Mouse (Mus musculus) kidney, postnatal 36 days (tissue): ENCODE data around the gene Oser1.
A peak's percentile ranks its signal among the peaks of the same experiment; 100 is the strongest.
"Not testable (repeated sequence)": the region's sequence is repeated elsewhere in the genome, so short reads cannot be mapped to it uniquely, and the experiment has no call there.

Experiments
- DNase-seq, 2 experiments: peaks; one replicate each; pipeline ENCODE4 v3.0.0; 2021 to 2022; ENCODE audit warnings: mixed read lengths in 2 of 2

Oser1 gene

DNA sequence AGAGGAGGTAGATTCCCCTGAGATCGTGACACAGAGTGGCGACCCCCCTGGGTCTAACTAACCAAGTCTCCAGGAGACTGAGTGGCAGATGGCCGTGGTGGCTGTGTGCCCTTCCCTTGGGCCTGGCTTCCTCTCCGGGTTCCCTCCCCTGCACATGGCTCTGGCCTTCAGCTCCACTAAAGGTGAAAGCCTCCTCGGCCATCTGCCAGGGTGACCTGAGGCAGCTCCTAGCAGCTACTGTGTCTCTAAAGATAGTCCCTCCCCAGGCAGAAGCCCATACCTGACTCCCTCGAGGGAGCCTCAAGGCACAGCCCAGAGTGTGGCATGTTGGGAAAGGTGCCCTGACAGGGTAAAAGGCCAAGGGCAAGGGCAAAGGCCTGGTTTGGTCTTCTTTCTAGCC, 19.0 kb upstream of the Oser1 start:
- no peak for DNase-seq

DNA sequence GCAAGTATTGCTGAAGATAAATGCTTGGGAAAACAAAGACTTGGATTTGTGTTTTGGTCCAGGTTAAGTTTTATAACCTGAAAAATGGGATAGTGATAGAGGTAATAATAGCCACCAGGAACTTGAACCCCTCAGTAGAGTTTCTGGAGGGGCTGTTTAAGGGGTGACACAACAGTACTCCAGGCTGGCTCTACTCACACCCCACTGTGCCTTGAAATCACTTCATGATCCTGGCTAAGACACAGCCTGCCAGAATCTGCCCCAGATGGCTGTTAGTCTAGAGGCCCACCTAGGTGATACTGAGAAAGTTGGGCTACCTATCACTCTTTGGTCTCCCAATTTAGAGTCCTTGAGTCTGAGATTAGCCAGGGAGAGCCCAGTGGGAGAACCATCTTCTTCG, 15.0 kb upstream of the Oser1 start:
- no peak for DNase-seq

DNA sequence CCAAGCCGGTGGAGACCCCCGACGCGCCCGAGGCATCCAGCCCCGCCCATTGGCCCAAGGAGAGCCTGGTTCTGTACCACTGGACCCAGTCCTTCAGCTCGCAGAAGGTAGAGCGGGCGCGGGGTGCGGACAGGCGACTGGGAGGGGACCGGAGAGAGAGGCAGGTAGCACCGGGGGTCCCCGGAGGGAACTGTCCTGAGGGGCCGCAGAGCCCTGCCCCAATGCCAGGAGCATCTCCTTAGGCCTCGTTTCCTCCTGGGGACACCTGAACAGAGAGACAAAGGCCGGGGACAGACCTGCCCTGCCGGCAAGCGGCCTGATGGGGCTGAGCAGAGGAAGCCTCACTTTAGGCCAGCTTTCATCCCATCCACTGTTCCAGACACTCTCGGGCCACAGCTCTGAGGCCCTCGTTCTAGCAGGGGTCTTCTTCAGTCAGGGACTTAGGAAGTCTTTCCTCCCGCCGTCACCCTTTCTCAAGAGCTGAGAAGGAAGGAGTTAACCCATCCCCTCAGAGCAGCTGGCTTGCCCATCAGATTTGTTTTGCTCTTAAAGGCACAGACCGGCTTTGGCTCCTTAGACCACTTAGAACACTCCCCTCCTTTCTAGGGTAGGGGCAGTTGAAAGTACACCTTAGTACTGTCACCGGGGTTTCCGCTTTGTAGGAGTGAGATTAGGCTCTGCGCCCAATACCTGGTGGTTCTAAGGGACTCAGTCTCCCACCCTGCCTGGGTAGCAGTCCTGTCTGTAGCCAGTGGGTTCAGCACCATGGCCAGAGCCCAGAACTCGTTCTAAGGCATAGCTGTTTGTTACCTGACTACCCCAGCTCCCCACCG, 14.3 kb upstream of the Oser1 start:
- peak in 1 of 2 experiments; percentile 76 for DNase-seq

DNA sequence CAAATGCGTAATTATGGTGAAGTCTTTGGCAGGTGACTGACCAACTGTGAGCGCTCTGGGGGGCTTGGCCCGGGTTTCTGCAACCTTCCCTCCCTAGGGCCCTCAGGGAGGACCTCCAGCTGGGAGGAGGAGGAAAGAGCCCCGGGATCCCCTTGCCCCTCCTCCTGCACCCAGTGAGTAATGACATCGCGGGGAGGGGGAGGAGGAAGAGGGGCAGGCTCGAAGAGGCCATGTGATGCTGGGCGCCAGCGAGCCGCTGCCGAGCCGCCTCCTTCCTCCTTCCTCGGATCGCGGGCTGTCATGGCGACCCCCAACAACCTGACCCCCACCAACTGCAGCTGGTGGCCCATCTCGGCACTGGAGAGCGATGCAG, 13.7 kb upstream of the Oser1 start, which contains the start of gene Gdap1l1:
Gene Gdap1l1, plus strand, starts transcription at position 231 of the 373 bp plus-strand sequence.
- DNase-seq, result no peak

DNA sequence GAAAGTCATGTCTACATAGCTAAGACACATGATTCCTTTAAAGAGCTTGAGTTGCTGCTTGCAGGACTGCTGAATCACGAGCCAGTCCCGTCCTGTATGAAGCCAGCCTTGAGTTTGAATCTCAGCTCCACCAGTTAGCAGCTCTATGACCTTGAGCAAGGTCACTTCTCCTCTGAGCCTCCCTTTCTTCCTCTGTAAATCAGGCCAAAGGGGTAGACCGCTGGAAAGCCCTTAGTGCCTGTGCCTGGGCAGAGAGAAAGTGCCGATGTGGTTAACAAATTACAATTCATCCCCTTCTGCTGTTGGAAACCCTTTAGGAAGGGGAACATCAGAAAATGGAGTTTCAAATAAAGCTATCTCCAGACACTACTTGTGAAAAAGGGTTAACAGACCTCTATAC, 13.3 kb upstream of the Oser1 start:
- no peak for DNase-seq

DNA sequence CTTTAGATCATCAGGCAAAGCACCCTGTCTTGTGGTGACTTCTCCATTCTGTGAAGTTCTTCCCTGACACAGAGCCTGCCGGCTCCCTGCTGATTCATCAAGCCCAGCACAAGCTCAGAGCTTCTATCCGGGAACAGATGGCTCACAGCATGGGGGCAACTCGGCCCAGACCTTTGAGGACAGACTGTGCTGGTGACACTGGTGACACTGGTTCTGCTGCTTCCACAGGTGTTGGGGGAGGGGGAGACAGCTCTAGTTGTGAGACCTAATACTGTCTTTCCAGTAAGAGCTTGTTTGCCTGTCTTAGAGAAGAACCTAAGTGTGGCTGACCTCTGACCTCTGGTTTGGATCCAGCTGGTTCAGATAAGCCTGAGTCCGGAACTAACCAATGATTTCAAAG, 9.5 kb upstream of the Oser1 start:
- no peak for DNase-seq

DNA sequence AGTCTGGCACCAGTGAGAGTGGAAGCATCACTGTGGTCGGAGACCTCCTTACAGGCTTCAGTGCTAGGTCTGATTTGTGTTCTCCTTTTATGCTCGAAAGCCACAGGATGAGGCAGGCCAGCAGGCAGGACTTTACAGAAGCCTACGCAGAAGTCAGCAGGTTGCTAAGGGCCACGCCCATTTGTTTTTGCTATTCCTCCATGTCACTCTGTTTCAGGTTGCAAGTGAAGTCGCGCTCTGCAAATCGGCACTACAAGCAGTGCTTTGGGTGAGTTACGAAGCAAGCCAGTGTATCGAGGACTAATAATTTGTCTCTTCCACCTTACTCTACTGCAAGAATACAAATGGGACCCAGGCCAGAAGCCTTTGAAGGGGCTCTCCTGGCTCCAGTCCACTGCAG, 6.8 kb upstream of the Oser1 start:
- DNase-seq, result no peak

DNA sequence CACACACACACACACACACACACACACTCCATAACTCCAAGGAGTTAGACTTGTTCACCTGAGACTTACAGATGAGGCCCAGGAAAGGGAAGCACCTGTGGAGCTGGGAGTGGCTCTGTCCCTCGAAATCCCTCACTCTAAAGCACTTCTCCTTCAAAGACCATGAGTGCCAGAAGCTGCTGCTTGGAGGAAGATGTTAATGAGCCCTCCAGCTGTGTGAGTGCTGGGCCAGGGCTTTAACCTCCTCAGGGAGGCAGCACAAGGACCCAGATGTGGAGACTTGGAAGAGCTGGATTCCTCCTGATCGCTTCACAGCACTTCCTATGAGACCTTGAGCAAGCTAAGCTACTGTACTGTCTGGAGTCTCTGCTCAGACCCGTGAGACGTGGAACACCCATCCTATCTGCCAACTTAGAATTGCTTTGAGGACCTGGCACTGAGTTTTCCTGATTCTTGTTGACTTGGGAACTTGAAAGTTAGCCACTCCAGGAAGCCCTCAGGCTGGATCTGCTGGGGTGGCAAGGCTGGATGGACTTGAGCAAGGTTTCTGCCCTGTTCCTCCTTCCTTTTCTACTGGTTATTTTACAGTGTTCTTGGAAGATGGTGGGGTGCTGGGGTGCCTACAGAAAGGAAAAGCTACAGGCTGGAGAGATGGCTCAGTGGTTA, 4.0 kb upstream of the Oser1 start:
- no peak for DNase-seq

DNA sequence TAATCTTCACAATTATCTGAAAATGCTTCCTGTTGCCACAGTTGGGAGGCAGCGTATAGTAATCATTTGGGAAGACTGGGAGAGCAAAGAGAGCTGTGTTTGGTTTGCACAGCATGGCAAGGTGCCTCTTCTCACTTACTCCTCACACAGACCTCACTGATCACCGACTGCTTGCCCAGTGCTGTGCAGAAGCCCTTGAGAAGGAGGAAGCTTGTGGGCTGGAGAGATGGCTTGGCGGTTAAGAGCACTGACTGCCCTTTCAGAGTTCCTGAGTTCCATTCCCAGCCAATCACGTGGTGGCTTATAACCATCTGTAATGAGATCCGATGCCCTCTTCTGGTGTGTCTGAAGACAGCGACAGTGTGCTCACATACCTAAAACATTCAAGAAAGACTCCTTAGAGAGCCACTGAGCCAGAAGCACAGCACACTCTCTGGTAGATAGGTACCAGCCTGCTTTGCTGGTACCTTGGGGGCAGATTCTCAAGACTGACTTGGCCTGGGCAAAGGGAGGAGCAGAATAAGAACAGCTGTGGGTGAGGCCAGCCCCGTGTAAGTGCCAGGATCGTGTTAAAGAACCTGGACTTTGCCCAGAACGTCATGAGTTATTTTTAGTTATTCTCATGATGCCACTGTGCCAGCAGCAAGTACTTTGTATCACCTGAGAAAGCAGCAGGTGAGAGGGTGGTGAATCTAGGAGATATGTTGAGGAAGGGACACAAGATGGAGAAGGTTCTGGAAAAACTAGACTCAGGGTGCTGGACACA, 1.4 kb downstream of the Oser1 start:
- DNase-seq, result peak; percentile 66 to 82

DNA sequence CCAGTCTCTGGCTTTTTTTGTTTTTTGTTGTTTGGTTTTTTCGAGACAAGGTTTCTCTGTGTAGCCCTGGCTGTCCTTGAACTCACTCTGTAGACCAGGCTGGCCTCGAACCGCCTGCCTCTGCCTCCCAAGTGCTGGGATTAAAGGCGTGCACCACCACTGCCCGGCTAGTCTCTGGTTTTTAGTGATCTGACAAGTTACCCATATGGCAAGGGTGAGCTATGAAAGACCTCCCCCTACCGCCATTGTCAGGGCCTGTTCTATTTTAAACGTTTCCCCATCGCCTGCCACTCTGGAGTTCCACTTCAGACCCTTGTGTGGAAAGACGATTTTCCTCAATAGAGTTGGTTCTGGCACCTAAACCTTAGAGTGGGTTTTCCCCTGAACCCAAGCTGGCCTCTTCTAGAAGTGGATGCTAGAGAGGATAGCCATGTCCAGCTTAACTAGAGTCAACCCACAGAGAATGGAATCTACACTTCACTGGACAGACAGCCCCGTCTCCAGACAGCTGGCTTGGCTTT, 4.1 kb downstream of the Oser1 start:
- DNase-seq, result no peak

DNA sequence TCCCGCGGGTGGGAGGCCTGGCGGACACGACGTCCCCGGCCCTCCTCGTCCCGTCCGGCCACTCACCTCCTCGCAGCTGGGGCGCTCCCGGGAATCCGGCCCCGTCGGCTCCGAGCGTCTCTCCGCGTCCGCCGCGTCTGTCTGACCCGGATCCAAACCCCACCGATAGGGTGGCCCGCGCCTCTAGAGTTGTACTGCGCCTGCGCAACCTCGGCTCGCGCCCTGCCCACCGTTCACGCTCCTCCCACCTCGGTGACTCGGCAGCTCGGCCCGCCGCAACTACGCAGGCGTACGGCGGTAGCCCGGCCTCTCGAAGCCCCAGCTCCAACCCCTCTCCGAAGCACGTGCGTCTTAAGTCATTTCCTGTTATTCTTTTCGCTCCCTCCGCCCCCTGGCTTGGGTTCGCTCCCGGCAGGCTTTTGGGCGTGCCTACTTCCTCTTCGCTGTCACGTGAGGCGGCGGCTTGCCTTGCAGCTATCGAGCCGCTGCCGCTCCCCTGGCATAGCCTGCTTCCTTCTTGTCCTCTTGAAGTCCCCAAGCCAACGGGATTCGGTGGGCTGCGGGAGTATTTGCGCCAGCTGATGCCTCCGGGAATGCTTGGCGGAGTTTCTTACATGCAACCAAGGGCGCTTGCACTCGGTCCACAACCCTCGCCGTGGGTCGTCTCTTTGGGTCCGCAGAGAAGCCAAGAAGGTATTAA, 5.0 kb downstream of the Oser1 start:
- peak; percentile 99 for DNase-seq

DNA sequence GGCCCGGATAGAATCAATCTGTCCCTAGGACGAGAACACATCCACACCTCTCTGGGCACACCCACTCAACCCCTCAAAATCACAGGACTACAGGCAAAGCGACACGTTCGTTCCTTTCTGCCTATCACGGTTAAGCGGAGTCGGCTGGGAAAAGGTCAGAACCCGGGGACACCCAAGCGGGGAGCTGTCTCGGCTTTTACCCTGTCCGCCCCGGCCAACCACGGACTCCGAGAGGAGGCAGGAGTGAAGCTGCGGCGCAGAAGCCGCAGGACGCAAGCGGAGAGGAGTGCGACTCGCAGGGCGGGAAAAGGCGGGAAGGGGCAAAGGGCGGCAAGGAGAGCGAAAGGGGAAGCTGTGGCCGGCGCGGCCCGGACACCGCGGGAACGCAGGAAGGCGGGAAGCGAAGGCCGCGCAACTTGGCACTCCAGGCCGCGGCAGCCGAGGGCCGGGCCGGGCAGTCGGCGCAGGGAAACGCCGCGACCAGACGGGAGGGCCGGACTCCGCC, 5.6 kb downstream of the Oser1 start:
- DNase-seq, result peak; percentile 56 to 76

DNA sequence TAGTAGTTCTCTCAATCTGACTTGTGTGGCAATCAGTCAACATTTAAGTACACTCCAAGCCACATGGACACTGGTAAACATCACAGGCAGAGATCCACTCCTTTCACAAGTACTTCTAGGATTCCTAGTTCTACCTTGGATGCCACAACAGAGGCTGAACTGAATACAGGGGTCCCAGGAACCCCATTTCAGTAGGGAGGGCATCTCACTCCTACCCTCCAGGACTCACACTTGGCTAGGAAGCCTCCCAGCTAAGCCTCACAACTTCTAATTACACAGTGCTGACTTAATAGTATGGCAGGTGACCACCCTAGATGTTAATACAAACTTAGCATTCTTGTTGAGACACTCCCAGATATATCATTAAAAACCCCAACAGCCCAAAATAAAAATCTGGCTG, 6.7 kb downstream of the Oser1 start:
- no peak for DNase-seq

DNA sequence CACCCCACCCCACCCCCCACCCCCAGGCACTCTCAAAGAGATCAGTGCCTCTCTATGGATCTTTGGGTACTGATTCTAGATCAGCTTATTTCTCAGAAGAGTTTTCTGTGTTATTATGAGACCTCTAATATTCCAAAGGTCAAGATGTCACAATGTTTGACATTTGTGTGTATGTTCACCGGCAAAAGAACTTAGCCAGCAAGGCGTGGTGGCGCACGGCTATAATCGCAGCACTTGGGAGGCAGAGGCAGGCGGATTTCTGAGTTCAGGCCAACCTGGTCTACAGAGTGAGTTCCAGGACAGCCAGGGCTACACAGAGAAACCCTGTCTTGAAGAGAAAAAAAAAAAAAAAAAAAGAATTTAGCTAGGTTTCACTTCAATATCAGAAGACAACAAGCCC, 7.5 kb downstream of the Oser1 start:
- no peak for DNase-seq

DNA sequence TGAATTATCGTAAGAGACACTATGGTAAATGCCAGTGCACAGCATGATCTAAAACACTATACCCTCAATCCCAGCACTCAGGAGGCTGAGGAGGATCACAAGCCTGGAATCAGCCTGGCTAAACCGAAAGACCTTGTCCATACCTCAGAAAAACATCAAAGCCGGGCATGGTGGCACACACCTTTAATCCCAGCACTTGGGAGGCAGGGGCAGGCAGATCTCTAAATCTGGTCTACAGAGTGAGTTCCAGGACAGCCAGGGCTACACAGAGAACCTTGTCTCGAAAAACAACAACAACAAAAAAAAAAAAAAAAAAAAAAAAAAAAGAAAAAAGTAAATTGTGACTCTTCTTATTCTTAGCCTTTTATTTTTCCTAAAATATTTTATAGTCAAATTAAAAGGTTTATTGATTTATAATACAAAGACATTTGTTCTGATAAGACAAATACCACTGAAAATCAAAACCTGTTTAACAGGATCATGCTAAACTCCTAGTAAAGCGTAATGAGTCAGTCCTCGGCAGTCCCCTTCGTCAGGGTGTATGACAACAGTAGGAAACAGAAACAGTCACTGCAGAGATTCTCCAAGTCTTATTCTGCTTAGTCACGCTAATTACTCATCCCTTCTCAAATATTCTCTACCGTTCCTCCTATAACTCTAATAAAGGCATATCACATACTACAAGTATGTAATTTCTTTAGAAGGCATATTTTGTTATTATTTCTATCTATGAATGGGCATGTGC, 11.5 kb downstream of the Oser1 start:
- DNase-seq, result no peak

DNA sequence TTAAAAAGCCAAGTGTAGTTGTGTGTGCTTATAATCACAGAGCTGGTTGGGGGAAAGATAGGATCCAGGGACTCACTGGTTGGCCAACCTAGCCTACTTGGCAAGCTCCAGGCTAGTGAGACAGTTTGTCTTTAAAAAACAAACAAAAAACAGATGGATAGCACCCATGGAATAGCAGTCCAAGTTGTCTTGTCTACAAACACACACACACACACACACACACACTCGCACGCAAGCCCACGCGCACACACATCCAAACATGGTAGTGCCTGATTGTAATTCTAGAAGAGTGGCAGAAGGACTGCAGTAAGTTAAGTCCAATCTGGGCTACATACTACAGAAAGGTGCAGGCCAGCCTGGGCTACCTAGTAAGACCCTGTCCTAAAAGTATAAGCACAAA, 12.1 kb downstream of the Oser1 start:
- no peak for DNase-seq

DNA sequence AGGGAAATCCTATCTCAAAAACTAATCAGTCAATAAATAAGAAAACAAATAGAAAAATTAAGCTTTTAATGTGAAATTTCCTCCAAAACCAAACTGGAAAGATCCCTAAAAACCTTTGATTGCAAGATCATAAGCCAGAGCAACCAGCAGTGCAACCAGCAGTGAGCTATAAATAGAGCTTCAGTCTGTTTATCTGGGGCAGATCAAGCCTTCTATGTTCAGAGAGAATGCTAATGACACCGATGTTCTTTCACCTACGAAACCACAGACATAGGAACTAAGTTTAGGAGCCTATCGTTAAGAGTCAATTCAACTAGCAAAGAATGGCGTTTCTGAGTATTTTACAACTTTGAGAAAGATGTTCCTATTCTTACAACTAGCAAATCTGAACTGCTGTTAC, 12.7 kb downstream of the Oser1 start:
- no peak for DNase-seq

DNA sequence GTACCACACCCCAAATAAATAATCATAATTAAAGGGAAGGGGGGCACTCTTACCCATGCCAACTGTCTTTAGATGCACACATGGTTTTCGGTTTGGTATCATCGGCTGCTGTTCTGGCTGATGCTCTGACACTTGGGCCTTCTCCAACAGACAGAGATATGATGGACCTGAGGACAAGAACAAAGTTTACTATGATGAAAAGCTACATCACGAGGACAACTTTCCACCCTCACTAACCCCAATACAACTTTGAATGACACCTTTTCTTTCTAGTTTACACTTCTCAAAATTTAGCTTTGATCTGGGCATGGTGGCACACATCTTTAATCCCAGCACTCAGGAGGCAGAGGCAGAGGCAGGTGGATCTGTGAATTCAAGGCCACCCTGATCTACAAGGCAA, 13.2 kb downstream of the Oser1 start:
- DNase-seq, result not testable (repeated sequence)

DNA sequence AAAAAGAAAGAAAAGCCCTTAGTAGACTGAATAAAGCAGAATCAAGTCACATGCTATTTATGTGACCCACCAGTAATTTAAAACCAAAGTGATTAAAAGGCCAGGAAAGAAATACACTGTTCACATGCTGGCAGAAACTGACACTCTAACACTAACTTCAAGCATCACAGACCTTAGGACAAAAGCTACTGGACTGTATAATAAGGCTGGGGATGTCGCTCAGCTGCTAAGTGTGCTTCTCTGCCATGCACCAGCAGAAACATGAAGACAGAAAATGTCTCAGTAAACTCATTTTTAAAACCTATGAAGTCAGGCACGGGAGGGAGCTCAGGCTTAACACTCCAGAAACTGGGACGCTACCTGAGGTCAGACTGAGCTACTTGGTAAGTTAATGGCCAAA, 14.3 kb downstream of the Oser1 start:
- DNase-seq, result no peak

DNA sequence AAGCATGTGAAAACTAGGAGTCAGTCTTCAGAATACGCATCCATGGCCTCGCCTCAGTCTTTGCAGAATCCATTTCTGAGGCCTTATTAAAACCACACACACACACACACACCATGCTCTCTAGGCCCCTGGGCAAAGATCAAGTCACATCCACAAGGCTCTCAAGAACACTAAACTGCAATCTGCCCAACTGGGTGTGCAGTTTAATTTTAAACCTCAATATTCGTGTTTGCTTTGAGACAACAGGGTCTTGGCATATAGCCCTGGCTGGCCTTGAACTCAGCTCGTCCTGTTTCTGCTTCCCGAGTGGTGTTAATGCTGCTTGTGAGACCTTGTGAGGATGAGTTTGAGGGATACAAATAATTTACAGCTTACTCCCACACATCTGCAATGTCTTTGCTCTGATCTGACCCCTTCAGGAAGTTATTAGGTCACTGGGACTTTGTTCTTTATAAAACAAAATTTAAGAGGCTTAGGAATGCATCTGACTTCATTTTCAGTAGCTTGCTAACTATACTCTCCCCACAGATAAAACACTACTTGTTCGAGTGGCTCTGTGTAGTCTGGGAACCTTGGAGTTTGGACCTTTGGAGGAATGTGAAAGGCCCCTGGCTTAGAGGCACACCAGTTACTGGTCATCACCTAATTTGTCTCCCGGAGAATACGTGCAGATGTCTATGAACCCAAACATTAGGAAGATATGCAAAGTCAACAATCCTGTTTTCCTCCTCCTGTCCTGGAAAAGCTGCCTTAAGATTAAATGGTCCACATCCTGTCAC, 20.3 kb downstream of the Oser1 start:
- DNase-seq, result peak; percentile 34 to 45

DNA sequence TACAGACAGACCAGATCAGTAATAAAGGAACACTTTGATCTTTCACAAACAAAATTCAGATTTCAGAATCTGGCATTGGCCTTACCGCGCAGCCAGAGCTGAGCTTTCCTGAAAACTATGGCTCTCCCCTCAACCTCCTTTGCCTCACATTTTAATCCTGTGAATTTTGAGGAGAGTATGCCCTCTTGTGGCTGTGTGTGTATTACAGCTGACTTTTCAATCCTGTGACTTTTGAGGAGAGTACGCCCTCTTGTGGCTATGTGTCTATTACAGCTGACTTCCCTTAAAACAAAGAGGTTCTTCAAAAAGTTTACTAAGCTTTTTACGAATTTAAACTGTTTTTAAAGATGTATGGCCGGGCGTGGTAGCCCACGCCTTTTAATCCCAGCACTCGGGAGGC, 23.3 kb downstream of the Oser1 start:
- peak; percentile 73 to 83 for DNase-seq
